In the genomic region with DNA sequence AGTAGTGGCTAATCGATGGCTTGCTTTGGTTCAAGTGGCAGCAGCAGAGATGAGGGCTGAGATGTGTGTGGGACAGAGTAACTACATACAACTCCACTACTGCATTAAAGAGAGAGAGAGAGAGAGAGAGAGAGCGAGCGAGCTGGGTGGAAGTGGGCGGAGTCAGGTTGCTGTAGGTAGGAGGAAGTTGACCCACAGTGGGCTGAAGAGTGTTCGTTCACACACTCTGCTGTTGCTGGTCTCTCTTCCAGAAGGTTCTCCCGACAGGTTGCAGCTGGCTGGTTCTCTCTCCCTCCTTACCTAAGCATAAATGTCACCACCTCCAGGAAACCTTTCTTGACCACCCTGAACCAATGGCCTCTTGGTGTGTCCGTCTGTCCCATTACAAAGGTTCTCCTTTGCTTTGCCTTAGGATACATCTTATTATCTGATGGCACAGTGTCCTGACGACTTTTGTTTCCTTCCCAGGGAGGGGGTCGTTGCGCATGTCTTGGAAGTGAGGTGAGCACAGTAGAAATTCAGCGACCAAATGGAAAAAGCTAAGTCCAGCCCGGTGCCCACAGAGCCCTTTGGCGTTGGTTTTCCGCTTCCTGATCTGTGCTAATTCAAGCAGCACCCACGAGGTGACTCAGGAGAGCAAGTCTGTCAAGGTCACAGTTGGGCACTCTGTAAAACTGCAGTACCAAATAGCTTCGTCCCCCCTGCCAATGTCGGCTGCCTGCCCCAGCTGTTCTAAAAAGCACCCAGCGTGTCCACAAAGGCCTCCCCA, we compare ENCODE assay signal across 9 mouse cellular contexts. TPM values are rescaled to one million over a fixed set of nuclear protein-coding genes. Genes with fewer than 3 reads are reported as not detected.
DNase-seq lines count a peak whose midpoint lies in the region; ATAC-seq and TF ChIP-seq lines count a peak whose summit lies in the region.
"Had no signal": no experiment of that assay in that cellular context is flagged by ENCODE, and none has a peak within 500 bp of the region (broad histone marks: within the 10 kb centered on the region; RNA-seq: fewer than 3 reads in every experiment).

No protein-coding gene starts in this region.

- 55% methylated on average over 18 of the region's 18 CpGs for WGBS in heart, adult 2 months
- 66% methylated on average over 18 of the region's 18 CpGs for WGBS in heart, embryonic 11.5 days (ENCODE audit: insufficient replicate concordance)
- 25% methylated on average over 18 of the region's 18 CpGs for WGBS in liver, embryonic 12.5 days (ENCODE audit: insufficient replicate concordance)
- 82% methylated on average over 18 of the region's 18 CpGs for WGBS in neural tube, embryonic 15.5 days

- H3K4me1 ChIP-seq in heart, adult 2 months (ENCODE audit: control insufficient read depth, insufficient read depth, low read length) = peaks cover 4% of the 10 kb centered on the region; the same call in 1 of the 2 replicates
- peaks cover 7% of the 10 kb centered on the region; the same call in 1 of the 2 replicates for H3K4me1 ChIP-seq in heart, embryonic 11.5 days (ENCODE audit: control insufficient read depth, insufficient read depth, low read length)
- peaks cover 63% of the 10 kb centered on the region for H3K4me1 ChIP-seq in liver, embryonic 12.5 days
- peaks cover 4% of the 10 kb centered on the region; the same call in 1 of the 2 replicates for H3K4me1 ChIP-seq in neural tube, embryonic 15.5 days

- intact Hi-C loops in heart, adult 2 months (cut with DNase I) = no loop called here

- H3K36me3 ChIP-seq in heart, adult 2 months (ENCODE audit: control insufficient read depth, insufficient read depth, low read length) = no peaks in the 10 kb centered on the region
- no peaks in the 10 kb centered on the region for H3K36me3 ChIP-seq in heart, embryonic 11.5 days (ENCODE audit: control insufficient read depth, insufficient read depth, low read length)
- H3K36me3 ChIP-seq in liver, embryonic 12.5 days = peaks cover 10% of the 10 kb centered on the region
- H3K36me3 ChIP-seq in neural tube, embryonic 15.5 days = peaks cover 19% of the 10 kb centered on the region

- no peaks in the 10 kb centered on the region for H3K27me3 ChIP-seq in heart, adult 2 months (ENCODE audit: control insufficient read depth, insufficient read depth, low read length)
- no peaks in the 10 kb centered on the region for H3K27me3 ChIP-seq in heart, embryonic 11.5 days (ENCODE audit: control insufficient read depth, insufficient read depth, low read length)
- H3K27me3 ChIP-seq in liver, embryonic 12.5 days (replicated peaks) = peaks cover 11% of the 10 kb centered on the region; the same call in 1 of the 2 replicates
- H3K27me3 ChIP-seq in neural tube, embryonic 15.5 days (replicated peaks) = no peaks in the 10 kb centered on the region

- H3K4me3 ChIP-seq in heart, adult 2 months = no peak overlapping the region
- H3K4me3 ChIP-seq in heart, embryonic 11.5 days (ENCODE audit: low read depth, low read length) = no peak overlapping the region
- H3K4me3 ChIP-seq in liver, embryonic 12.5 days = no peak overlapping the region
- no peak overlapping the region for H3K4me3 ChIP-seq in neural tube, embryonic 15.5 days (replicated peaks)

- no peak for ATAC-seq in heart, embryonic 11.5 days (replicated peaks; ENCODE audit: insufficient number of reproducible peaks, low FRiP score, low TSS enrichment)
- peak; percentile 37; the same call in 1 of the 2 replicates for ATAC-seq in erythroblast, adult 5-6 weeks (replicated peaks; ENCODE audit: low FRiP score, poor library complexity, severe bottlenecking)
- ATAC-seq in liver, embryonic 12.5 days = peak; percentile 31; the same call in 1 of the 2 replicates
- no peak for ATAC-seq in neural tube, embryonic 15.5 days (ENCODE audit: low FRiP score)

- no peak overlapping the region for H3K9ac ChIP-seq in heart, adult 2 months (ENCODE audit: low read depth, low read length)
- H3K9ac ChIP-seq in heart, embryonic 11.5 days (ENCODE audit: low read depth, low read length) = no peak overlapping the region
- H3K9ac ChIP-seq in liver, embryonic 12.5 days = no peak overlapping the region
- no peak overlapping the region for H3K9ac ChIP-seq in neural tube, embryonic 15.5 days (replicated peaks)

- no peak for TF ChIP-seq POLR2A in heart, adult 2 months (IDR thresholded peaks at IDR 0.05; ENCODE audit: insufficient read depth, low read depth, low read length)

- 0 out of 2 replicates have a peak, but pooled peaks have one; percentile 7 for TF ChIP-seq CTCF in heart, adult 2 months (IDR thresholded peaks at IDR 0.05)

- H3K27ac ChIP-seq in heart, adult 2 months = peak overlapping the region; percentile 54
- no peak overlapping the region for H3K27ac ChIP-seq in heart, embryonic 11.5 days (ENCODE audit: low read depth, low read length)
- peak overlapping the region; percentile 11; the same call in 1 of the 2 replicates for H3K27ac ChIP-seq in liver, embryonic 12.5 days
- H3K27ac ChIP-seq in neural tube, embryonic 15.5 days (replicated peaks) = no peak overlapping the region

- no peaks in the 10 kb centered on the region for H3K79me2 ChIP-seq in heart, adult 2 months (replicated peaks; ENCODE audit: control insufficient read depth, insufficient read depth, low read length)

- TF ChIP-seq EP300 in heart, adult 2 months (IDR thresholded peaks at IDR 0.05; ENCODE audit: insufficient read depth, low read depth, low read length) = no peak

- DNase-seq in heart, adult 2 months = peak; percentile 24 to 54
- DNase-seq in thymus, postnatal 0 days (ENCODE audit: low spot score) = peak; percentile 65
- DNase-seq in right cerebral cortex, postnatal 36 days (ENCODE audit: low spot score in 2 of 2) = no peak
- no peak for DNase-seq in cerebellum, postnatal 4 days (ENCODE audit: low spot score in 2 of 2)

- no peaks in the 10 kb centered on the region for H3K9me3 ChIP-seq in heart, embryonic 11.5 days (replicated peaks; ENCODE audit: control insufficient read depth, low read length)
- 0 out of 2 replicates have a peak, but pooled peaks cover 4% of the 10 kb centered on the region for H3K9me3 ChIP-seq in liver, embryonic 12.5 days (replicated peaks)
- no peaks in the 10 kb centered on the region for H3K9me3 ChIP-seq in neural tube, embryonic 15.5 days (replicated peaks)

- H3K4me2 ChIP-seq in heart, embryonic 11.5 days = no peak overlapping the region
- peak overlapping the region; percentile 30 for H3K4me2 ChIP-seq in liver, embryonic 12.5 days
- no peak overlapping the region for H3K4me2 ChIP-seq in neural tube, embryonic 15.5 days

RNA-seq across cellular contexts. Expression of gene Rhof, which starts 6.7 kb away (rescaled TPM):
- under 1 TPM; 0.64 to 0.70 TPM for total RNA-seq in heart, adult 2 months (2021)
- polyA plus RNA-seq in heart, adult 2 months (2012; rRNA removed) = 1.6 and 2.3 TPM in 2 replicates
- polyA plus RNA-seq in heart, embryonic 11.5 days (2014; fragmentation: Nextera tagmentation; extraction: Ambion mirVana) = 1.4 and 1.7 TPM in 2 replicates
- total RNA-seq in erythroblast, adult 5-6 weeks (2015; ENCODE audit: low replicate concordance) = 1.5 and 2.1 TPM in 2 replicates
- total RNA-seq in erythroblast, adult 5-6 weeks (2017; ENCODE audit: low replicate concordance) = 0.70 and 2.1 TPM in 2 replicates
- 3.9 and 4.8 TPM in 2 replicates for polyA plus RNA-seq in liver, embryonic 12.5 days (2016; fragmentation: Nextera tagmentation; extraction: Ambion mirVana)
- 10.4 and 11.1 TPM in 2 replicates for polyA plus RNA-seq in thymus, postnatal 0 days (2015; fragmentation: Nextera tagmentation; extraction: Ambion mirVana)
- polyA plus RNA-seq in neural tube, embryonic 15.5 days (2015; fragmentation: Nextera tagmentation; extraction: Ambion mirVana) = 19.2 and 20.9 TPM in 2 replicates

RNA-seq across cellular contexts. Expression of gene Setd1b, which starts 16.2 kb away (rescaled TPM):
- 10 to 100 TPM; 12.9 to 19.4 TPM for total RNA-seq in heart, adult 2 months (2021)
- polyA plus RNA-seq in heart, adult 2 months (2012; rRNA removed) = 6.4 and 7.4 TPM in 2 replicates
- polyA plus RNA-seq in heart, embryonic 11.5 days (2014; fragmentation: Nextera tagmentation; extraction: Ambion mirVana) = 6.4 and 8.0 TPM in 2 replicates
- 15.6 and 19.2 TPM in 2 replicates for total RNA-seq in erythroblast, adult 5-6 weeks (2015; ENCODE audit: low replicate concordance)
- 5.5 and 7.7 TPM in 2 replicates for total RNA-seq in erythroblast, adult 5-6 weeks (2017; ENCODE audit: low replicate concordance)
- 6.0 and 6.1 TPM in 2 replicates for polyA plus RNA-seq in liver, embryonic 12.5 days (2016; fragmentation: Nextera tagmentation; extraction: Ambion mirVana)
- 8.0 and 11.3 TPM in 2 replicates for polyA plus RNA-seq in thymus, postnatal 0 days (2015; fragmentation: Nextera tagmentation; extraction: Ambion mirVana)
- 10.5 and 11.2 TPM in 2 replicates for polyA plus RNA-seq in neural tube, embryonic 15.5 days (2015; fragmentation: Nextera tagmentation; extraction: Ambion mirVana)

RNA-seq across cellular contexts. Expression of gene Psmd9, which starts 43.4 kb away (rescaled TPM):
- 10 to 100 TPM; 13.3 to 14.8 TPM for total RNA-seq in heart, adult 2 months (2021)
- polyA plus RNA-seq in heart, adult 2 months (2012; rRNA removed) = 16.4 and 20.4 TPM in 2 replicates
- polyA plus RNA-seq in heart, embryonic 11.5 days (2014; fragmentation: Nextera tagmentation; extraction: Ambion mirVana) = 59.5 and 66.7 TPM in 2 replicates
- 6.9 and 25.5 TPM in 2 replicates for total RNA-seq in erythroblast, adult 5-6 weeks (2015; ENCODE audit: low replicate concordance)
- total RNA-seq in erythroblast, adult 5-6 weeks (2017; ENCODE audit: low replicate concordance) = 13.8 and 28.7 TPM in 2 replicates
- polyA plus RNA-seq in liver, embryonic 12.5 days (2016; fragmentation: Nextera tagmentation; extraction: Ambion mirVana) = 77.4 and 77.8 TPM in 2 replicates
- polyA plus RNA-seq in thymus, postnatal 0 days (2015; fragmentation: Nextera tagmentation; extraction: Ambion mirVana) = 77.6 and 94.1 TPM in 2 replicates
- polyA plus RNA-seq in neural tube, embryonic 15.5 days (2015; fragmentation: Nextera tagmentation; extraction: Ambion mirVana) = 79.5 and 81.1 TPM in 2 replicates

RNA-seq across cellular contexts. Expression of gene Hpd, which starts 56.7 kb away (rescaled TPM):
- total RNA-seq in heart, adult 2 months (2021) = not detected
- polyA plus RNA-seq in heart, adult 2 months (2012; rRNA removed) = 0.61 and 0.97 TPM in 2 replicates
- polyA plus RNA-seq in heart, embryonic 11.5 days (2014; fragmentation: Nextera tagmentation; extraction: Ambion mirVana) = not detected in 2 replicates
- total RNA-seq in erythroblast, adult 5-6 weeks (2015; ENCODE audit: low replicate concordance) = not detected in 2 replicates
- total RNA-seq in erythroblast, adult 5-6 weeks (2017; ENCODE audit: low replicate concordance) = not detected in 2 replicates
- polyA plus RNA-seq in liver, embryonic 12.5 days (2016; fragmentation: Nextera tagmentation; extraction: Ambion mirVana) = 5.9 and 6.1 TPM in 2 replicates
- 0.64 TPM in 1 of 2 replicates, not detected in the other for polyA plus RNA-seq in thymus, postnatal 0 days (2015; fragmentation: Nextera tagmentation; extraction: Ambion mirVana)
- 0.50 TPM in 1 of 2 replicates, not detected in the other for polyA plus RNA-seq in neural tube, embryonic 15.5 days (2015; fragmentation: Nextera tagmentation; extraction: Ambion mirVana)
- polyA plus RNA-seq: cortical plate, adult 2 months had no signal

RNA-seq across cellular contexts. Expression of gene Tmem120b, which starts 57.6 kb away (rescaled TPM):
- total RNA-seq in heart, adult 2 months (2021) = 10 to 100 TPM in 1 of 2 experiments, 1 to 10 TPM in 1; 6.6 to 10.4 TPM
- 10.3 and 10.5 TPM in 2 replicates for polyA plus RNA-seq in heart, adult 2 months (2012; rRNA removed)
- 9.6 and 11.4 TPM in 2 replicates for polyA plus RNA-seq in heart, embryonic 11.5 days (2014; fragmentation: Nextera tagmentation; extraction: Ambion mirVana)
- 14.4 and 28.6 TPM in 2 replicates for total RNA-seq in erythroblast, adult 5-6 weeks (2015; ENCODE audit: low replicate concordance)
- 25.6 and 61.1 TPM in 2 replicates for total RNA-seq in erythroblast, adult 5-6 weeks (2017; ENCODE audit: low replicate concordance)
- polyA plus RNA-seq in liver, embryonic 12.5 days (2016; fragmentation: Nextera tagmentation; extraction: Ambion mirVana) = 28.2 and 30.3 TPM in 2 replicates
- polyA plus RNA-seq in thymus, postnatal 0 days (2015; fragmentation: Nextera tagmentation; extraction: Ambion mirVana) = 33.2 and 35.9 TPM in 2 replicates
- 19.6 and 21.0 TPM in 2 replicates for polyA plus RNA-seq in neural tube, embryonic 15.5 days (2015; fragmentation: Nextera tagmentation; extraction: Ambion mirVana)

Comparison
In these comparisons a context has a peak if more than half of its experiments do, and no peak if none do; other contexts are left out.
1. H3K27ac ChIP-seq: peak in heart, adult 2 months (single experiment) and liver, embryonic 12.5 days (single experiment); none in heart, embryonic 11.5 days (single experiment) and neural tube, embryonic 15.5 days (single experiment).
2. DNase-seq: peak in heart, adult 2 months (2 of 2) and thymus, postnatal 0 days (single experiment); none in right cerebral cortex, postnatal 36 days (0 of 2) and cerebellum, postnatal 4 days (0 of 2).
3. ATAC-seq: peak in erythroblast, adult 5-6 weeks (single experiment) and liver, embryonic 12.5 days (single experiment); none in heart, embryonic 11.5 days (single experiment) and neural tube, embryonic 15.5 days (single experiment).